ENCODE assay signal across 22 mouse cellular contexts in genomic region chr17:80014361-80014809, GRCm38 (mm10). TPM values are rescaled to one million over a fixed set of nuclear protein-coding genes. Genes with fewer than 3 reads are reported as not detected.
DNase-seq lines count a peak whose midpoint lies in the region; ATAC-seq and TF ChIP-seq lines count a peak whose summit lies in the region.
"Had no signal": no experiment of that assay in that cellular context is flagged by ENCODE, and none has a peak within 500 bp of the region (broad histone marks: within the 10 kb centered on the region; RNA-seq: fewer than 3 reads in every experiment).

No protein-coding gene starts in this region.

- H3K4me2 ChIP-seq in stomach, embryonic 15.5 days = no peak overlapping the region
- no peak overlapping the region for H3K4me2 ChIP-seq in stomach, postnatal 0 days (replicated peaks; ENCODE audit: low read depth)
- H3K4me2 ChIP-seq in hindbrain, embryonic 12.5 days (replicated peaks) = no peak overlapping the region
- H3K4me2 ChIP-seq: heart, embryonic 15.5 days; limb, embryonic 12.5 days; lung, embryonic 14.5 days; midbrain, embryonic 13.5 days had no signal

- H3K27me3 ChIP-seq in stomach, embryonic 15.5 days (replicated peaks) = no peaks in the 10 kb centered on the region
- H3K27me3 ChIP-seq in stomach, postnatal 0 days (ENCODE audit: control insufficient read depth, insufficient read depth, low read length) = no peaks in the 10 kb centered on the region
- H3K27me3 ChIP-seq in hindbrain, embryonic 12.5 days = no peaks in the 10 kb centered on the region
- H3K27me3 ChIP-seq: heart, embryonic 15.5 days; limb, embryonic 12.5 days; midbrain, embryonic 13.5 days had no signal

- whole genome bisulfite sequencing in stomach, embryonic 15.5 days = 70% methylated on average over 8 of the region's 8 CpGs
- 77% methylated on average over 8 of the region's 8 CpGs for WGBS in stomach, postnatal 0 days
- 86% methylated on average over 8 of the region's 8 CpGs for WGBS in hindbrain, embryonic 12.5 days

- TF ChIP-seq CTCF in stomach, postnatal 0 days (IDR thresholded peaks at IDR 0.05; ENCODE audit: low read depth) = no peak

- H3K4me1 ChIP-seq in stomach, embryonic 15.5 days = peaks cover 6% of the 10 kb centered on the region
- H3K4me1 ChIP-seq in stomach, postnatal 0 days (replicated peaks; ENCODE audit: control insufficient read depth, insufficient read depth) = no peaks in the 10 kb centered on the region
- H3K4me1 ChIP-seq in hindbrain, embryonic 12.5 days = peaks cover 11% of the 10 kb centered on the region

- no peak for TF ChIP-seq EP300 in stomach, postnatal 0 days (optimal IDR thresholded peaks at IDR 0.05)

- no peaks in the 10 kb centered on the region for H3K36me3 ChIP-seq in stomach, embryonic 15.5 days
- H3K36me3 ChIP-seq in stomach, postnatal 0 days (ENCODE audit: control insufficient read depth, insufficient read depth, low read length) = no peaks in the 10 kb centered on the region
- no peaks in the 10 kb centered on the region for H3K36me3 ChIP-seq in hindbrain, embryonic 12.5 days
- H3K36me3 ChIP-seq: heart, embryonic 15.5 days; hindbrain, embryonic 10.5 days; limb, embryonic 12.5 days; midbrain, embryonic 13.5 days had no signal

- DNase-seq in frontal cortex, adult 2 months (ENCODE audit: extremely low spot score in 1 of 2, low spot score in 1 of 2) = no peak
- no peak for DNase-seq in stomach, postnatal 0 days (ENCODE audit: low spot score)
- DNase-seq in gastrocnemius, postnatal 10 days = no peak
- DNase-seq: adrenal gland, postnatal 25 days; cerebellum, adult 2 months; gastrocnemius, adult 2 months; kidney, adult 2 months; kidney, postnatal 10 days; lung, embryonic 14.5 days had no signal

- H3K4me3 ChIP-seq in stomach, embryonic 15.5 days (replicated peaks) = no peak overlapping the region
- no peak overlapping the region for H3K4me3 ChIP-seq in stomach, postnatal 0 days (ENCODE audit: low read depth, low read length)
- no peak overlapping the region for H3K4me3 ChIP-seq in hindbrain, embryonic 12.5 days
- H3K4me3 ChIP-seq: gastrocnemius, adult 2 months; heart, embryonic 15.5 days; hindbrain, embryonic 10.5 days; limb, embryonic 12.5 days; midbrain, embryonic 13.5 days; myocyte had no signal

- no peak overlapping the region for H3K27ac ChIP-seq in stomach, embryonic 15.5 days
- H3K27ac ChIP-seq in stomach, postnatal 0 days (replicated peaks) = no peak overlapping the region
- H3K27ac ChIP-seq in hindbrain, embryonic 12.5 days = no peak overlapping the region
- H3K27ac ChIP-seq: gastrocnemius, adult 2 months; heart, embryonic 15.5 days; hindbrain, embryonic 10.5 days; limb, embryonic 12.5 days; midbrain, embryonic 13.5 days had no signal

- H3K9me3 ChIP-seq in stomach, embryonic 15.5 days = no peaks in the 10 kb centered on the region
- no peaks in the 10 kb centered on the region for H3K9me3 ChIP-seq in stomach, postnatal 0 days (ENCODE audit: control insufficient read depth, low read length)
- H3K9me3 ChIP-seq in hindbrain, embryonic 12.5 days (replicated peaks) = no peaks in the 10 kb centered on the region
- H3K9me3 ChIP-seq: heart, embryonic 15.5 days; hindbrain, embryonic 10.5 days; limb, embryonic 12.5 days; midbrain, embryonic 13.5 days had no signal

- peak; percentile 32; the same call in 1 of the 2 replicates for ATAC-seq in frontal cortex, adult (ENCODE audit: low TSS enrichment)
- ATAC-seq in stomach, embryonic 15.5 days (ENCODE audit: insufficient read depth, low FRiP score, low read depth) = peak; percentile 54; the same call in 1 of the 2 replicates
- no peak for ATAC-seq in stomach, postnatal 0 days (ENCODE audit: low FRiP score, low TSS enrichment)
- peak; percentile 42 for ATAC-seq in erythroid progenitor cell, adult 5-6 weeks (replicated peaks; ENCODE audit: low FRiP score, poor library complexity, severe bottlenecking)
- ATAC-seq in megakaryocyte progenitor cell, adult 5-6 weeks (replicated peaks; ENCODE audit: poor library complexity) = peak; percentile 72
- ATAC-seq in hindbrain, embryonic 12.5 days (ENCODE audit: low FRiP score) = no peak
- ATAC-seq: CD4-positive, CD25-positive, alpha-beta regulatory T cell, adult 4 months; forebrain, embryonic 16.5 days; inflammation-experienced regulatory T-cells, adult 6 months; midbrain, embryonic 13.5 days had no signal

- no peak overlapping the region for H3K9ac ChIP-seq in stomach, embryonic 15.5 days
- H3K9ac ChIP-seq in stomach, postnatal 0 days (ENCODE audit: low read length) = no peak overlapping the region
- H3K9ac ChIP-seq in hindbrain, embryonic 12.5 days = no peak overlapping the region
- H3K9ac ChIP-seq: heart, embryonic 15.5 days; limb, embryonic 12.5 days; lung, embryonic 14.5 days; midbrain, embryonic 13.5 days had no signal

RNA-seq across cellular contexts. Expression of gene Hnrnpll, which starts 47.7 kb away (rescaled TPM):
- polyA plus RNA-seq in frontal cortex, adult 2 months (2012; rRNA removed) = 50.8 and 58.0 TPM in 2 replicates
- polyA plus RNA-seq in stomach, embryonic 15.5 days (2015; fragmentation: Nextera tagmentation; extraction: Ambion mirVana) = 55.8 and 59.1 TPM in 2 replicates
- polyA plus RNA-seq in stomach, postnatal 0 days (2015; fragmentation: Nextera tagmentation; extraction: Ambion mirVana) = 18.3 and 20.9 TPM in 2 replicates
- total RNA-seq in erythroid progenitor cell, adult 5-6 weeks (2015; ENCODE audit: low replicate concordance) = 53.0 and 60.4 TPM in 2 replicates
- total RNA-seq in erythroid progenitor cell, adult 5-6 weeks (2017; ENCODE audit: low replicate concordance) = 37.4 and 64.8 TPM in 2 replicates
- total RNA-seq in megakaryocyte progenitor cell, adult 5-6 weeks (2015) = 106 and 109 TPM in 2 replicates
- 55.6 and 61.3 TPM in 2 replicates for total RNA-seq in megakaryocyte progenitor cell, adult 5-6 weeks (2017)
- total RNA-seq in gastrocnemius, postnatal 10 days (2021) = 10 to 100 TPM; 22.9 to 27.7 TPM
- 112 and 116 TPM in 2 replicates for polyA plus RNA-seq in hindbrain, embryonic 12.5 days (2016; fragmentation: Nextera tagmentation; extraction: Ambion mirVana)

Comparison
In these comparisons a context has a peak if more than half of its experiments do, and no peak if none do; other contexts are left out.
1. ATAC-seq: peak in frontal cortex, adult (single experiment), stomach, embryonic 15.5 days (single experiment), erythroid progenitor cell, adult 5-6 weeks (single experiment) and megakaryocyte progenitor cell, adult 5-6 weeks (single experiment); none in stomach, postnatal 0 days (single experiment) and hindbrain, embryonic 12.5 days (single experiment).